Mouse (Mus musculus): ENCODE data around the gene Slc29a1.

GRCm38 (mm10) chr17:45546941-45547340 lies 52.5 kb downstream of the Slc29a1 start:
- no peak for TF ChIP-seq POLR2A (IDR thresholded peaks at IDR 0.05; ENCODE audit: control insufficient read depth, low read depth, low read length)
- no peak for TF ChIP-seq CTCF (IDR thresholded peaks at IDR 0.05; ENCODE audit: control insufficient read depth, insufficient read depth, insufficient replicate concordance, low read depth, low read length)

All from testis, adult 2 months (tissue).